Mouse (Mus musculus): Measurements from ENCODE around the gene Gm49673. TPM values are rescaled to one million over a fixed set of nuclear protein-coding genes. Genes with fewer than 3 reads are reported as not detected.
"Not testable (repeated sequence)": the region's sequence is repeated elsewhere in the genome, so short reads cannot be mapped to it uniquely, and the experiment has no call there.

The Gm49673 gene
- polyA plus RNA-seq, 1 experiment from 2014 or later: not detected

DNA sequence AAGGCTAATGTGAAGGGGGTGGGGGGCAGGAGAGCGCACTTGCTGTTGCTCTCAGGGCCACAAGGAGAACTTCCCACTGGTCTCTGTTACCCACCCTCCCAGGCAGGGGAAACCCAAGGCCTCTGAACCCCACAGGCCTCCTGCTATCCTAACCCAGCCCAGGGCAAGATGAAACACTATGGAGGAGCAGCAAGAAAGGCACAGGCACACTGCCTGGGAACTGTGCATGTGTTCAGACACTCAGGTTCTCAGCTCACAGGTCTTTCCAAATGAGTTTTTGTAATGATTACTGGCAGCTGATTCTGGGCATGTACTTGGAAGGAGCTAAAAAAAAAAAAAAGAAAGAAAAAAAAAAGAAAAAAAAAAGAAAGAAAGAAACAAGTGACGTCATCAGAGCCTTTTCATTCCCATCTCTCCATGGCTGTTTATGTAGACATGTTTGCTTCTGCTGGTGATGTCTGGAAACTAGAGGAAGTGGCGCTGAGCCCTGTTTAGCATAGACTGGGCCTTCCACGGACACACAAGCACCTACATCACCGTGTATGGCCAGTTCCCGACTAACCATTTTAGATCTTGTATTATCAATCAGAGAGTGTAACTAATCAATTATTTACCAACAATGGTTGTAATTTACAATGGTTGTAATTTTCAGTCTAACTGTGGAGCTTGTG is 91.5 kb downstream of the Gm49673 start:
- not testable (repeated sequence) for H3K9ac ChIP-seq (ENCODE audit: low read length); ATAC-seq (ENCODE audit: insufficient number of reproducible peaks, insufficient read depth, low FRiP score, low read depth); H3K4me3 ChIP-seq (ENCODE audit: control insufficient read depth in 1 of 2, insufficient read depth in 1 of 2, low read depth in 1 of 2, low read length in 2 of 2); H3K4me1 ChIP-seq (ENCODE audit: control insufficient read depth in 2 of 2, insufficient read depth in 2 of 2, low read length in 2 of 2); H3K36me3 ChIP-seq (ENCODE audit: control insufficient read depth, insufficient read depth, low read length); H3K27me3 ChIP-seq (ENCODE audit: control insufficient read depth, insufficient read depth, low read length); H3K27ac ChIP-seq (replicated peaks in 1 of 2; ENCODE audit: control insufficient read depth in 1 of 2, insufficient read depth in 1 of 2, low read depth in 2 of 2, low read length in 2 of 2); H3K9me3 ChIP-seq (ENCODE audit: control insufficient read depth, low read length); H3K4me2 ChIP-seq (ENCODE audit: low read length)
- 78% methylated on average over 4 of the region's 6 CpGs for WGBS

GRCm38 (mm10) chr17:8051247-8051646 is 96.3 kb downstream of the Gm49673 start:
- not testable (repeated sequence) for H3K9ac ChIP-seq (ENCODE audit: low read length); H3K36me3 ChIP-seq (ENCODE audit: control insufficient read depth, insufficient read depth, low read length); H3K4me3 ChIP-seq (ENCODE audit: control insufficient read depth in 1 of 2, insufficient read depth in 1 of 2, low read depth in 1 of 2, low read length in 2 of 2); H3K27me3 ChIP-seq (ENCODE audit: control insufficient read depth, insufficient read depth, low read length); H3K9me3 ChIP-seq (ENCODE audit: control insufficient read depth, low read length); ATAC-seq (ENCODE audit: insufficient number of reproducible peaks, insufficient read depth, low FRiP score, low read depth); H3K4me1 ChIP-seq (ENCODE audit: control insufficient read depth in 2 of 2, insufficient read depth in 2 of 2, low read length in 2 of 2); H3K4me2 ChIP-seq (ENCODE audit: low read length); H3K27ac ChIP-seq (replicated peaks in 1 of 2; ENCODE audit: control insufficient read depth in 1 of 2, insufficient read depth in 1 of 2, low read depth in 2 of 2, low read length in 2 of 2)
- 25% methylated on average over 3 of the region's 3 CpGs for WGBS

DNA sequence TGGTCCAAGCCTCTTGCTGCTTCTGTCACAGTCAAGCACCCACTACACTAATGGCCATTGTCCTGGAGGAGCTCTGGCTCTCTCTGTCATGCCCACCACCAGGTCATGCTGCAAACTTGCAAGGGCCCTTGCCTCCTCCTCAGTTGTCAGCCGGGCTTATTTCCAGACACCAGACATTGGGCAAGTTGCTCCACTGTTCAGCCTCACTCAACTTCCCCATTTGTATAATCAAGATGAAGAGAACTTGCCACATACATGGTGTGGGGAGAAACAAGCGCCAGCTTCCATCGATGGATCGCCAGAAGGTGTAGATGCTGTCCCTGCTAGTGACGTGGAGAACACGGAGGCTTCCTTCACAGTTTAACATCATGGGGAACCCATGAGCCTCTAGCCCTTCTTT is 97.4 kb downstream of the Gm49673 start:
- not testable (repeated sequence) for H3K9ac ChIP-seq (ENCODE audit: low read length); ATAC-seq (ENCODE audit: insufficient number of reproducible peaks, insufficient read depth, low FRiP score, low read depth); H3K4me1 ChIP-seq (ENCODE audit: control insufficient read depth in 2 of 2, insufficient read depth in 2 of 2, low read length in 2 of 2); H3K27me3 ChIP-seq (ENCODE audit: control insufficient read depth, insufficient read depth, low read length); H3K9me3 ChIP-seq (ENCODE audit: control insufficient read depth, low read length); H3K4me2 ChIP-seq (ENCODE audit: low read length); H3K36me3 ChIP-seq (ENCODE audit: control insufficient read depth, insufficient read depth, low read length); H3K4me3 ChIP-seq (ENCODE audit: control insufficient read depth in 1 of 2, insufficient read depth in 1 of 2, low read depth in 1 of 2, low read length in 2 of 2); H3K27ac ChIP-seq (replicated peaks in 1 of 2; ENCODE audit: control insufficient read depth in 1 of 2, insufficient read depth in 1 of 2, low read depth in 2 of 2, low read length in 2 of 2)
- WGBS: 80% methylated on average over 5 of the region's 6 CpGs

GRCm38 (mm10) chr17:8046178-8046577 is 101.4 kb downstream of the Gm49673 start:
- not testable (repeated sequence) for H3K4me2 ChIP-seq (ENCODE audit: low read length); ATAC-seq (ENCODE audit: insufficient number of reproducible peaks, insufficient read depth, low FRiP score, low read depth); H3K4me1 ChIP-seq (ENCODE audit: control insufficient read depth in 2 of 2, insufficient read depth in 2 of 2, low read length in 2 of 2); H3K9me3 ChIP-seq (ENCODE audit: control insufficient read depth, low read length); H3K27me3 ChIP-seq (ENCODE audit: control insufficient read depth, insufficient read depth, low read length); H3K9ac ChIP-seq (ENCODE audit: low read length); H3K36me3 ChIP-seq (ENCODE audit: control insufficient read depth, insufficient read depth, low read length); H3K4me3 ChIP-seq (ENCODE audit: control insufficient read depth in 1 of 2, insufficient read depth in 1 of 2, low read depth in 1 of 2, low read length in 2 of 2); H3K27ac ChIP-seq (replicated peaks in 1 of 2; ENCODE audit: control insufficient read depth in 1 of 2, insufficient read depth in 1 of 2, low read depth in 2 of 2, low read length in 2 of 2)
- 0% methylated on average over 2 of the region's 5 CpGs for WGBS

- H3K9me3 ChIP-seq (ENCODE audit: control insufficient read depth, low read length); H3K4me2 ChIP-seq (ENCODE audit: low read length); H3K36me3 ChIP-seq (ENCODE audit: control insufficient read depth, insufficient read depth, low read length); H3K27ac ChIP-seq (replicated peaks in 1 of 2; ENCODE audit: control insufficient read depth in 1 of 2, insufficient read depth in 1 of 2, low read depth in 2 of 2, low read length in 2 of 2); H3K4me3 ChIP-seq (ENCODE audit: control insufficient read depth in 1 of 2, insufficient read depth in 1 of 2, low read depth in 1 of 2, low read length in 2 of 2); H3K27me3 ChIP-seq (ENCODE audit: control insufficient read depth, insufficient read depth, low read length); ATAC-seq (ENCODE audit: insufficient number of reproducible peaks, insufficient read depth, low FRiP score, low read depth); H3K4me1 ChIP-seq (ENCODE audit: control insufficient read depth in 2 of 2, insufficient read depth in 2 of 2, low read length in 2 of 2); H3K9ac ChIP-seq (ENCODE audit: low read length): not testable (repeated sequence)
- no CpG with 5 or more reads among the region's 5 CpGs for WGBS
Observed at GRCm38 (mm10) chr17:8041197-8041596, 106.4 kb downstream of the Gm49673 start.

GRCm38 (mm10) chr17:8039916-8040635 is 107.5 kb downstream of the Gm49673 start:
- not testable (repeated sequence) for H3K4me1 ChIP-seq (ENCODE audit: control insufficient read depth in 2 of 2, insufficient read depth in 2 of 2, low read length in 2 of 2); ATAC-seq (ENCODE audit: insufficient number of reproducible peaks, insufficient read depth, low FRiP score, low read depth); H3K4me3 ChIP-seq (ENCODE audit: control insufficient read depth in 1 of 2, insufficient read depth in 1 of 2, low read depth in 1 of 2, low read length in 2 of 2); H3K9me3 ChIP-seq (ENCODE audit: control insufficient read depth, low read length); H3K4me2 ChIP-seq (ENCODE audit: low read length); H3K27me3 ChIP-seq (ENCODE audit: control insufficient read depth, insufficient read depth, low read length); H3K27ac ChIP-seq (replicated peaks in 1 of 2; ENCODE audit: control insufficient read depth in 1 of 2, insufficient read depth in 1 of 2, low read depth in 2 of 2, low read length in 2 of 2); H3K9ac ChIP-seq (ENCODE audit: low read length); H3K36me3 ChIP-seq (ENCODE audit: control insufficient read depth, insufficient read depth, low read length)
- no CpG with 5 or more reads among the region's 12 CpGs for WGBS

GRCm38 (mm10) chr17:8036976-8037375 is 110.6 kb downstream of the Gm49673 start:
- H3K27me3 ChIP-seq (ENCODE audit: control insufficient read depth, insufficient read depth, low read length); H3K4me2 ChIP-seq (ENCODE audit: low read length); ATAC-seq (ENCODE audit: insufficient number of reproducible peaks, insufficient read depth, low FRiP score, low read depth); H3K4me1 ChIP-seq (ENCODE audit: control insufficient read depth in 2 of 2, insufficient read depth in 2 of 2, low read length in 2 of 2); H3K27ac ChIP-seq (replicated peaks in 1 of 2; ENCODE audit: control insufficient read depth in 1 of 2, insufficient read depth in 1 of 2, low read depth in 2 of 2, low read length in 2 of 2); H3K9ac ChIP-seq (ENCODE audit: low read length); H3K9me3 ChIP-seq (ENCODE audit: control insufficient read depth, low read length); H3K4me3 ChIP-seq (ENCODE audit: control insufficient read depth in 1 of 2, insufficient read depth in 1 of 2, low read depth in 1 of 2, low read length in 2 of 2); H3K36me3 ChIP-seq (ENCODE audit: control insufficient read depth, insufficient read depth, low read length): not testable (repeated sequence)
- 69% methylated on average over 3 of the region's 6 CpGs for WGBS

All from heart, embryonic 14.5 days (tissue).